Mouse (Mus musculus) E14TG2a.4 (cell line): ENCODE data around the gene Cela2a.

Experiments used
- H3K27me3 ChIP-seq: 2 replicates; pipeline ENCODE4 v1.6.1; 2014; ENCODE audit warnings: low read length, control low read depth; ENCODE audit not compliant: insufficient read depth
- H3K36me3 ChIP-seq: 2 replicates; pipeline ENCODE4 v1.6.1; 2014; ENCODE audit warnings: low read length, control low read depth; ENCODE audit not compliant: insufficient read depth
- H3K4me1 ChIP-seq: replicated peaks from 2 replicates; pipeline ENCODE4 v1.6.1; 2014; ENCODE audit warnings: low read depth, low read length, control low read depth
- H3K4me3 ChIP-seq: replicated peaks from 2 replicates; pipeline ENCODE4 v1.5.1; 2014; ENCODE audit warnings: mild to moderate bottlenecking, low read length
- H3K9me3 ChIP-seq: 2 replicates; pipeline ENCODE4 v1.6.1; 2014; ENCODE audit warnings: low read length, control low read depth
- CTCF ChIP-seq: conservative IDR thresholded peaks from 2 replicates; pipeline ENCODE4 v1.5.1; 2014; ENCODE audit warnings: low read length
- NANOG ChIP-seq: IDR thresholded peaks from 2 replicates; pipeline ENCODE4 v1.6.1; 2014; ENCODE audit warnings: borderline replicate concordance, low read length, mixed read lengths
- POU5F1 ChIP-seq: IDR thresholded peaks from 2 replicates; pipeline ENCODE4 v1.6.1; 2014; ENCODE audit warnings: low read length, borderline replicate concordance

Gene Cela2a

GRCm38 (mm10) chr4:141826060-141826459, at the start of gene Cela2a:
Gene Cela2a, minus strand, starts transcription at chr4:141826160.
- TF ChIP-seq POU5F1 (no peak), CTCF (no peak), NANOG (no peak)
- Histone ChIP-seq H3K4me1 (peaks cover 38% of the 10 kb centered on the region), H3K36me3 (no peaks in the 10 kb centered on the region), H3K4me3 (no peak within 1 kb of the TSS), H3K27me3 (no peaks in the 10 kb centered on the region), H3K9me3 (no peaks in the 10 kb centered on the region)

GRCm38 (mm10) chr4:141875481-141876108, 49.6 kb upstream of the Cela2a start:
- Histone ChIP-seq H3K4me3 (peak overlapping the region; percentile 83), H3K4me1 (peaks cover 64% of the 10 kb centered on the region), H3K36me3 (peaks cover 10% of the 10 kb centered on the region; the same call in 1 of the 2 replicates), H3K27me3 (peaks cover 35% of the 10 kb centered on the region), H3K9me3 (no peaks in the 10 kb centered on the region)
- TF ChIP-seq NANOG (no peak), POU5F1 (no peak), CTCF (no peak)

- Histone ChIP-seq H3K9me3 (no peaks in the 10 kb centered on the region), H3K4me1 (peaks cover 64% of the 10 kb centered on the region), H3K27me3 (peaks cover 35% of the 10 kb centered on the region), H3K36me3 (peaks cover 13% of the 10 kb centered on the region; the same call in 1 of the 2 replicates), H3K4me3 (peak within 1 kb of the TSS; percentile 83)
- TF ChIP-seq POU5F1, result no peak
- TF ChIP-seq NANOG, result no peak
- no peak for TF ChIP-seq CTCF
These were observed 48.9 kb upstream of the Cela2a start, which contains the start of gene Efhd2 for GRCm38 (mm10) chr4:141874601-141875460. Gene Efhd2, minus strand, starts transcription at chr4:141874920.

DNA sequence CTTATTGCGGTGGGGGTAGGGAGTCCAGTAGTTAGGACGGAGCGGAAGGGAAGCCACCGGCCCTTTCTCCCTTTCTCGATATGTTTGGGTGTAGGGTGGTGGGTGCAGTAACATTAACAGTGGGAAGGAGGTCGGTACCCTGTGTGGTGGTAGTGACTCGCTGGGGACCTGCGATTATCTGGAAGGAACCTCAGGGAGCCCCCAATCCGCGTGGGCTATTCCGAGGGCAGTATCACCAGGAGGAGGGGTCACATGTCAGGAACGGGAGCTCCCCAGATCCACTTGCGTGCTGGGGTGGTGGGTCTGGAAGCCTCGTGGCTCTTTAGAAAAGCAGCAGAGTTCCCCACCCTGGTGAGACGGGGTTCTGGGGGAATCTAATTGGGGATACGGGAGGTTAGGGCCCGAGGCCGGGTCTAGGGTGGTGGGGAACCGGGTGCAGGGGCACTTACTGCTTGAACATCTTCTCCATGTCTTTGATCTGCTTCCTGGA, 48.2 kb upstream of the Cela2a start:
- peaks cover 35% of the 10 kb centered on the region for H3K27me3 ChIP-seq

GRCm38 (mm10) chr4:141872977-141873376, 47.0 kb upstream of the Cela2a start:
- H3K4me1 ChIP-seq, result peaks cover 68% of the 10 kb centered on the region
- TF ChIP-seq NANOG (no peak), POU5F1 (no peak), CTCF (no peak)
- no peaks in the 10 kb centered on the region for H3K9me3 ChIP-seq
- peaks cover 35% of the 10 kb centered on the region for H3K27me3 ChIP-seq
- H3K4me3 ChIP-seq, result no peak overlapping the region
- peaks cover 21% of the 10 kb centered on the region for H3K36me3 ChIP-seq

More for the DNA sequence above, 48.2 kb upstream of the Cela2a start:
- Histone ChIP-seq H3K9me3 (no peaks in the 10 kb centered on the region), H3K4me1 (peaks cover 66% of the 10 kb centered on the region), H3K4me3 (peak overlapping the region; percentile 83), H3K36me3 (peaks cover 20% of the 10 kb centered on the region)
- TF ChIP-seq CTCF, result no peak
- no peak for TF ChIP-seq NANOG
- TF ChIP-seq POU5F1, result no peak

GRCm38 (mm10) chr4:141871909-141872308, 45.9 kb upstream of the Cela2a start:
- Histone ChIP-seq H3K9me3 (no peaks in the 10 kb centered on the region), H3K4me3 (no peak overlapping the region), H3K4me1 (peaks cover 79% of the 10 kb centered on the region), H3K36me3 (peaks cover 21% of the 10 kb centered on the region), H3K27me3 (peaks cover 35% of the 10 kb centered on the region)
- no peak for TF ChIP-seq NANOG

GRCm38 (mm10) chr4:141871333-141871725, 45.4 kb upstream of the Cela2a start:
- Histone ChIP-seq H3K4me1 (peaks cover 85% of the 10 kb centered on the region), H3K4me3 (no peak overlapping the region), H3K9me3 (no peaks in the 10 kb centered on the region), H3K27me3 (peaks cover 34% of the 10 kb centered on the region), H3K36me3 (peaks cover 21% of the 10 kb centered on the region)
- TF ChIP-seq NANOG (no peak), POU5F1 (no peak), CTCF (no peak)

DNA sequence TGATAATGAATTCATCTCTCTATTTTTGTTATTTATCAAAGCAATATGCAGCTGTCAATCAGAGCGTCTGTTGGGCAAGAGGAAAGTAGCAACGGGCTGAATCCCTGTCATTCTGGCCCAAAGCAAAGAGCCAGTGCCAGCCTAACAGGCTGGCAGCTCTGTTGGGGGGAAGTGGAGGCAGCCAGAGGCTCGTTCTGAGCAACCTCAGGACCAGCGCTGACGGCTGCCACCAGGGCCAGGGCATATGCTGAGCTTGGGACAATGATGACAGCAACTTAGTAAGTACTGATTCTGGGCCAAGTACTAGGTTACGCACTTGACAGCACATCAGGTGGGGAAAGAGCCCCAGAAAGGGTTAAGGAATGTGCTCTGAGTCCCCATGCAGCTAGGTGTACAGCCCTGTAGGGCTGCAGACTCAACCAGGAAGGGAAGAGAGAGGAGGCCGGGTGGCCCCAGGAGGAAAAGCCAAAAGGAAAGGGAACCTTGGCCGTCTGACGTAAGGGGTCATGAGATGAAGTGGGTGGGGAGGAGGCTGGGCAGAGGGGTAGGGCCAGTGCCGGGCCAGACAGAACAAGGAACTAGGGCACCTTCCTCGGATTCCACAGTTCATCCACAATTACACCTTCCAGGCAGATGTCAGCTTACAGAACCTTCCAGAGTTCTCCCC, 44.8 kb upstream of the Cela2a start:
- Histone ChIP-seq H3K9me3 (no peaks in the 10 kb centered on the region), H3K4me1 (peaks cover 89% of the 10 kb centered on the region), H3K4me3 (no peak overlapping the region), H3K36me3 (peaks cover 21% of the 10 kb centered on the region), H3K27me3 (peaks cover 31% of the 10 kb centered on the region)
- TF ChIP-seq CTCF (no peak), POU5F1 (no peak), NANOG (no peak)
